Mouse (Mus musculus): ENCODE measurements at regions not wholly inside any gene's neighbourhood (a gene's known extent, or its start where the extent isn't known, plus 50 kb on each side); places are given as distances from the start of the nearest gene placed in this dataset.

GRCm38 (mm10) chr12:69101965-69102364 is 57.0 kb downstream of the Rps29 start:
- no peak for DNase-seq

DNA sequence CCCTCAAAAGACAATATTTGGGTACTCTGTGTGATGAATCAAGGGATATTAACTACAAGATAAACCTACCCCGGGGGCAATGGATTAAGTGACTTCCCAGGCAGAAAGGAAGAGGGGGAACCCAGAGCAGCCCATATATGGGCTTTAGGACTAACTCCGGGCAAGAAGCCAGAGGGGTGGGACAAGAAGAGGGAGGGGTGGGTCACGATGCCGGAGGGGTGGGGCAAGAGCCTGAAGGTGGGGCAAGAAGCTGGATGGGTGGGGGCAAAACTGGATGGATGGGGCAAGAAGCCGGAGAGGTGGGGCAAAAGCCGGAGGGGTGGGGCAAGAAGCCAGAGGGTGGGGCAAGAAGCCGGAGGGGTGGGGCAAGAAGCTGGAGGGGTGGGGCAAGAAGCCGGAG is 64.1 kb downstream of the Rps29 start:
- DNase-seq: no peak

GRCm38 (mm10) chr12:69093073-69093797 is 65.8 kb downstream of the Rps29 start:
- no peak for DNase-seq

- no peak for DNase-seq
Measured at GRCm38 (mm10) chr12:69087928-69088609, 70.9 kb downstream of the Rps29 start.

- no peak for DNase-seq
Measured at GRCm38 (mm10) chr12:69085522-69086179, 73.3 kb downstream of the Rps29 start.

DNA sequence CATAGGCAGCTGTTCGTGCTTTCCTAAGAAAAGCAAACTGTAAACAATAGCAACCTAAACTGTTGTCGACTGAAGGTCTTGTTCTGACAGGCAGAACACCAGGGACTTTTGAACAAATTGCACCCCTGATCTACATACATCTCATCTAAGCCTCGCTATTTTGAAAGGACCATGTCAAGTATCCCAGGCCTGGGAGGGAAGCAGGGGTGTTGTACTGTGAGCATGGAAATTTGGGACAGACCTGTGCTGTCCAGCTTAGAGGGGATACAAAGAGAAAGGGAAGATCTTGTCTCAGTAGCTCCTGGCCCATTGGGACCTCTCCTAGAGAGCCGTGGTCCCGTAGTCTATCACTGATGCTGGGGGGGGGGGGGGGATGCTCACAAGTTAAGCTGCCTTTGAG is 74.3 kb downstream of the Rps29 start:
- DNase-seq: no peak

- DNase-seq: no peak
Measured at GRCm38 (mm10) chr12:69082051-69082450, 76.9 kb downstream of the Rps29 start.

GRCm38 (mm10) chr12:69039553-69039952 is 119.4 kb downstream of the Rps29 start:
- DNase-seq: no peak

DNA sequence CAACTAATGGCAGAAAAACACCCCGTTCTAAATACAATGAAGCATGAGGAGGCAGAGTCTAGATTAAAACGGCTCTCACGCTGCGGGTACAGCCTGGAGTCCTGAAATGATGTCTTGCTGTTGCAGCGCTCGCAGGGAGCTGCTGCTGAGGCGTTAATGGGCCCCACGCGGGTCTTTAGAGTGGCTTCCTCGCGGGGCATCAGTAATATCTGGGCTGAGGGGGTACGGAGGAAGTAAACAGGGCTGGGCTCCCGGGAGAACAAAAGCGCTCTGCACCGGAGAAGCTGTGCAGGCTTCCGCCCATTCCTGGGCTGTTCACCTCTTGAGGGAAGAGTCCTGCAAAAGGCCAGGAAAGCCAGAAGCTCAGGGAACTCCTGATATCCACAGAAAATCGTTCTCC is 135.4 kb downstream of the Rps29 start:
- DNase-seq: no peak

DNA sequence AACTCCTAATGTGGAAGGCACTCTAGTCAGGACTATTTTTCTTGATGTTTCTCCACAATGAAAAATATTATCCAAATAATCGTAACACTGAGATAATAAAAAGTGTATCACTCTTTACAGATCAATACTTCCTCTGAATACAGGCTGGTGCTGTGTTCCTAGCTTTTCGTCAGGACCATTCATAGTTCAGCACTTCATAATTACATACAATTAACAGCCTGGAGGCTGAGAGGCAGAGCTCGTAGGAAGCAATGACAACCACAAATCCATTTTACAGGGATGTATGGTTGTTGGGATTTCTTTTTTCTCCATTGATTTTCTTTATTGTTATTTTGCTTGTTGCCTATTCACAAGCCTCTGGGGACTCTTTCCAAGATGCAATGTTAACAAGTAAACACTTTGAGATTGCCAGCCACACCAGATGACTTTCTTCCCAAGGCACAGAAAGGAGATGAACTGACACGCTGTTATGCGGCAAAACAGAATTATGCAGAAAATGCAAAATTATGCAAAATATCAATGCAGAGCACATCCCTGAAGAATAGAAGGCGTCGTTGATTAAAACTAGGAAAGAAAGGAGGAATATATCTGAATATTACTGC is 142.2 kb downstream of the Rps29 start:
- no peak for DNase-seq

GRCm38 (mm10) chr12:69005141-69005540 is 153.8 kb downstream of the Rps29 start:
- DNase-seq: no peak

DNA sequence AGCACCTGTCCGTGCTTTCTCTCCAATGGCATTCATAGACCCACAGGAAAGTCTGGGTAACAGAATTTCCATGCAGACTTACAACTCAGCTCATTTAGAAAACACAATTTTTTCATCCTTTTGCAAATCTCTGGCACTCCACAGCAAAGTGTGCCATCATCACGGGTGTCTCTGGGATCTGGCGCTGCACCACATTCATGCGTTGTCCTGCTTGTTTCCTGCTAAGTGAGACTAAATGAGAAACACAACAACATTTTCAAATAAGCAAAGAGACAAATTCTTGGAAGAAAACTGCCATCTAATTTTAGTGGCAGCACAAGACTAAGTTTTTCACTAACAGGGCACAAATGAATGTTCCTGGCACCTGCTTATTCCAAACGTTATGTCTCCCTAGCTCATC is 156.9 kb downstream of the Rps29 start:
- DNase-seq: no peak

- no peak for DNase-seq
Measured at GRCm38 (mm10) chr12:68997259-68997658, 161.7 kb downstream of the Rps29 start.

DNA sequence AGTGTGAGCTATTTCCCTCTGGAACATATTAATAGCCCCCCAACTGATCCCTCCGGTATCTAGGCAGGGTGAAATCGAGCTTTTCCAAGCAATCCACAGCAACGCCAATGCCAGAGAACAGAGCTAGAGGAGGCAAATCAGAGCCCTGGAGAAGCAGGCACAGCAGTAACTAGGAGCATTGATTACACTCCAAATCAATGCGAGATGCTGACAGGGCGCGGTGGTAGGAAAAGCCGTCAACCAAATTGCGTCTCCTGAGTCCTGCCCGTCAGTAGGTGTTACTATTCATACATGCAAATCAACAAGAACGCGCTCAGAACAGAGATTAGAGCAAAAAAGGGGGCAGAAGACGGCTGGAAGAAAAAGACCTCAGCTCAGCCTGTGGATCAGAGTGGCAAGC is 162.2 kb downstream of the Rps29 start:
- DNase-seq: no peak

- DNase-seq: no peak
Measured at GRCm38 (mm10) chr12:68980640-68981039, 178.3 kb downstream of the Rps29 start.

GRCm38 (mm10) chr12:68980173-68980572 is 178.8 kb downstream of the Rps29 start:
- no peak for DNase-seq

GRCm38 (mm10) chr12:68979232-68979631 is 179.8 kb downstream of the Rps29 start:
- DNase-seq: no peak

DNA sequence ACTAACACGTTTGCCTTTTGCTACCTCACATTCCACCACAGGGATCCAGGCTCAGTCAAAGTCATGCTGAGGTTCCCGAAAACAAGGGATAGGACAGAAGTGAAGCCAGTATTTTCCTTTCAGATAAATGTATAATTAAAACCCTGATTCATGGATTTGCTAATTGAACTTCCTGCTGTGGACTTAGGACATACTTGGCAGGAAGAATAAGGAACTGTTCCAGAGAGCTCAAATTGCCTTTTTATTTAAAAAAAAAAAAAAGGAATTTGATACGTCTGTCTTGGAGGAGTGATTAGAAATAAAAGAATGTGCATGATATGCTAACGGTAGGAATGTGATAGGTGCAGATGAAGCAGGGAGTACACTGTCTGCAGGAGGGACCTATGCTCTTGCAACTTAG is 181.7 kb downstream of the Rps29 start:
- DNase-seq: no peak

- no peak for DNase-seq
Measured at GRCm38 (mm10) chr12:68947240-68947639, 211.7 kb downstream of the Rps29 start.

DNA sequence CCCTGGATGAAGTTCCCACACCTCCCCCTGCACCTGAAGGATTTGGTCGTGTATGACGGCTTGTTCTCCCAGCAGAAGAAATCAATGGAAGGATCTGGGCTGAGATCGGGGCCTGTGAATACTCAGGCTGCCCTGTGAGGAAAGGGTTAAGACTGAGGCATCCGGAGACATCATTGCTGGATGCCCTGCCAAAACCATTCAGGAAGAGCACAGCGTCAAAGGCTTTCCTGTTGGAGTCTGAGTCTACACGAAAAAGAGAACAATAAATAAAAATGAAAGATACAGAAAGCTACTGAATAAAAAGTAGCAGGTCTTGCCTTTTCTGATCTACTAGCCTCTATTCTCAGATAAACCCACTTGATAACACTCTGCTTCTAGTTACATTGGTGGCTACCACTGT is 248.4 kb downstream of the Rps29 start:
- peak in 1 of 2 experiments; percentile 1 for DNase-seq

- DNase-seq: no peak
Measured at GRCm38 (mm10) chr12:68904770-68905169, 254.2 kb downstream of the Rps29 start.

DNA sequence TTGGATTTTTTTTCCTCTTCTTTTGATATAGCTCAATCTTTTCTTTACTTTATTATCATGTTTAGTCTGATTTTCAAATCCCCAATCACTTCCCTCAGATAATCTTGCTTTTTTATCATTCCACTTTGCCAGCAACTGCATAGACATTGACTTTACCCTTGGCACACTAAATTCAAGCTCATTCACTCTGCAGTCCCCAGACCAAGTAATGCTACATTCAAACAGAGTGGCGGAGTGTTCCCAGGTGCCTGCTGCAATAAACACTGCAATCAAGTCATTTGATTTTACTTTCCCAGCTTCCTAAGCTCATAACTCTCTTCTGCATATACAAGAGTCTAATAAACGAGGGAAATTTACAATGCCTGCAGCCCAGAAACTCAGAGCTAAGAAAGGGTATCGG is 269.8 kb downstream of the Rps29 start:
- DNase-seq: no peak

- no peak for DNase-seq
Measured at GRCm38 (mm10) chr12:68882503-68882902, 276.5 kb downstream of the Rps29 start.
